Mouse (Mus musculus) limb, embryonic 14.5 days (tissue): ENCODE data around the gene Phlpp1. TPM values are rescaled to one million over a fixed set of nuclear protein-coding genes. Genes with fewer than 3 reads are reported as not detected.

Experiments used
- ATAC-seq: fragments of 200-750 bp; cut with Nextera tagmentation; 2 replicates; pipeline ENCODE4 v1.8.0; 2017; ENCODE audit warnings: low read depth, moderate number of reproducible peaks, moderate TSS enrichment; ENCODE audit not compliant: low FRiP score
- DNase-seq: peaks from one replicate; pipeline ENCODE4 v3.0.0-alpha.2; 2015; ENCODE audit warnings: low spot score
- H3K27ac ChIP-seq: fragments of 300-500 bp; sonication (generic); replicated peaks from 2 replicates; pipeline ENCODE4 v1.5.1; 2014; ENCODE audit warnings: low read depth, mild to moderate bottlenecking, low read length, moderate library complexity, mixed read lengths
- H3K27me3 ChIP-seq: fragments of 300-500 bp; sonication (generic); 2 replicates; pipeline ENCODE4 v1.6.1; 2014; ENCODE audit warnings: low read length, mixed read lengths; ENCODE audit not compliant: control insufficient read depth, insufficient read depth
- H3K36me3 ChIP-seq: fragments of 300-500 bp; sonication (generic); 2 replicates; pipeline ENCODE4 v1.6.1; 2014; ENCODE audit warnings: mild to moderate bottlenecking, low read length, moderate library complexity, mixed read lengths; ENCODE audit not compliant: control insufficient read depth, insufficient read depth
- H3K4me1 ChIP-seq: fragments of 300-500 bp; sonication (generic); 2 replicates; pipeline ENCODE4 v1.6.1; 2014; ENCODE audit warnings: antibody characterized with exemption, low read length, mixed read lengths; ENCODE audit not compliant: control insufficient read depth, insufficient read depth
- H3K4me2 ChIP-seq: fragments of 300-500 bp; sonication (generic); replicated peaks from 2 replicates; pipeline ENCODE4 v1.6.1; 2014; ENCODE audit warnings: low read depth, mild to moderate bottlenecking, low read length, moderate library complexity; ENCODE audit not compliant: severe bottlenecking
- H3K4me3 ChIP-seq: fragments of 300-500 bp; sonication (generic); replicated peaks from 2 replicates; pipeline ENCODE4 v1.5.1; 2014; ENCODE audit warnings: low read length
- H3K9ac ChIP-seq: fragments of 300-500 bp; sonication (generic); 2 replicates; pipeline ENCODE4 v1.6.1; 2014; ENCODE audit warnings: mild to moderate bottlenecking, low read depth, low read length, moderate library complexity; ENCODE audit not compliant: severe bottlenecking
- H3K9me3 ChIP-seq: fragments of 300-500 bp; sonication (generic); 2 replicates; pipeline ENCODE4 v1.6.1; 2016; ENCODE audit warnings: low read length; ENCODE audit not compliant: control insufficient read depth
- POLR2A ChIP-seq: fragments of 200-500 bp; IDR thresholded peaks from 2 replicates; pipeline ENCODE4 v1.8.0; 2012; ENCODE audit warnings: inconsistent platforms, mild to moderate bottlenecking, moderate library complexity, borderline replicate concordance; ENCODE audit not compliant: insufficient read depth, insufficient read length; ENCODE audit errors: extremely low read depth
- WGBS: fragments of 180-500 bp; shearing (Covaris S2); extraction: QIAGEN DNeasy Blood & Tissue Kit; methylation state at CpG from one replicate; pipeline ENCODE4 v1.1.7; 2014; 5-methylcytosine and 5-hydroxymethylcytosine counted together
- polyA plus RNA-seq, 2 experiments: library from polyadenylated mRNA; depleted of rRNA in 1 of 2; stranded (reverse) in 1 of 2; unstranded in 1 of 2; fragments of >200 nt; fragmentation: Nextera tagmentation in 1 of 2; extraction: Ambion mirVana in 1 of 2; gene quantifications; 2 replicates each; pipeline versions ENCODE4 v1.2.1 to v1.2.3; 2012 to 2014

Gene Phlpp1
- polyA plus RNA-seq, 2 experiments: 3.9 to 9.3 TPM

DNA sequence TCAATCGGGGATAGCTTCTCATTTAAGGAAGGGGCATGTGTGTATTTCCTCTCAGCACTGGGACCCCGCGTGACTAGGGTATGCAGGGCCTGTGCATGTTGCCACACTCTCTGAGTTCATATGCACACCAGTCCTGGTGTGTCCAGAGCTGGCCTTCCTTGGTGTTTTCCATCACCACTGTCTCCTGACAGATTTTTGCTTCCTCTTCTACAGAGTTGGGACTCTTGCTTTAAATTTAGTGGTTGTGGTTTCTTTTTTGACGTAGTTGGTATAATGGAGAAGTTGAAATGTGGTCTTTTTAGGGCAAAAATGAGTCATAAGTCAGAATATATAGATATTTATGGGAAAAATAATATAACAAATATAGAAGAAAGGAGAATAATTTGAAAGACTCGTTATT is 59.8 kb downstream of the Phlpp1 start:
- Histone ChIP-seq H3K4me3 (no peak overlapping the region), H3K36me3 (no peaks in the 10 kb centered on the region), H3K4me1 (no peaks in the 10 kb centered on the region), H3K27me3 (no peaks in the 10 kb centered on the region), H3K9ac (no peak overlapping the region), H3K9me3 (no peaks in the 10 kb centered on the region), H3K27ac (no peak overlapping the region), H3K4me2 (no peak overlapping the region)
- DNase-seq (no peak), ATAC-seq (no peak)
- WGBS: 86% methylated on average over 5 of the region's 5 CpGs
- no peak for TF ChIP-seq POLR2A

DNA sequence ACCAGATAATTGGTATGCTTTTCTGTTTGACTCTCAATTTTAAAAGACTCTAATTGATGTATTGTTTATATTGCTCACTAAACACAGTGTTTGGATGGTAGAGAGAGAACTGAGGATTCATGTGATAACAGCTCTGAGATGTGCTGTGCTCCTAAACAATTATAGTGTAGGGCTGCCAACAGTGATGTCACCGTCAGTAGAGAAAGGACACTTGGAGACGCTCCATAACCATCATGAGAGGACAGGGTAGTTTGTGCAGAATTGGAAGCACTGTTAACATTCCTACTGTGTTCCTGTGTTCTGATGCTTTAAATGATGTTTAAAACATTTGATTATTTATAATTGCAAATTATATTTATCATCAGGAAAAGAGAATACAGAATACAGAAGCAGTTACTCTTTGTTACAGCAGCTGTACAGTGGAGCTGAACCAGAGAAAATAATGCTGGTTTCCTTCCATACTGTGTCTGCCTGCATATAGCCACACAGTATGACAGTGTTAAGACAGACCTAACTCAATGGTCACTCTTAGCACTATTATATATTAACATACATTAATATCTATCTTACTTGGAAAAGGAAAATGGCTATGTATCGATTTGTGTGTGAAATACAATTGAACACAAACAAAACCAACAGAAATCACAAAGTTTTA is 60.4 kb downstream of the Phlpp1 start:
- no peak overlapping the region for H3K4me2 ChIP-seq
- DNase-seq: no peak
- H3K4me3 ChIP-seq: no peak overlapping the region
- H3K9ac ChIP-seq: no peak overlapping the region
- WGBS: 85% methylated on average over 3 of the region's 3 CpGs
- no peaks in the 10 kb centered on the region for H3K4me1 ChIP-seq
- H3K36me3 ChIP-seq: no peaks in the 10 kb centered on the region
- no peak overlapping the region for H3K27ac ChIP-seq
- ATAC-seq: no peak
- no peaks in the 10 kb centered on the region for H3K27me3 ChIP-seq
- TF ChIP-seq POLR2A: no peak
- no peaks in the 10 kb centered on the region for H3K9me3 ChIP-seq

DNA sequence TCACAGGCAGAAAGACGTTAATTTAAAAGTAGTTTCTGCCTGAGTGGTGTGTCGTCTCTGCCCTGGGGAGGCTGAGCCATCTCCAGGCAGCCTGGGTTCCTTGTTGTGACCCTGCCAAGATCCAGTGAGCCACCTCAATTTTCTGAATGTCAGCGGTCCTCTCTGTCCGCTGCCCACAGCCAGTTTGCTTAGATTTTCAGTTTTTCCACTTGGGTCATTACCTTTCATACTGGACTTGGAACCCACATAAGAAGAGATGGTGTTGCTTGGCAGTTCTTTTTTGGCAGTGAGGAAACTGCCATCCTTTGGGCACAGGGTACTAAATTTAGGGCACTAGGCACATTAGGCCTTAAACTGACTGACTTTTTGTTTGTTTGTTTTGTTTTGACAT is 60.9 kb downstream of the Phlpp1 start:
- WGBS: 85% methylated on average over 4 of the region's 4 CpGs
- H3K4me2 ChIP-seq: no peak overlapping the region
- no peak for TF ChIP-seq POLR2A
- ATAC-seq (no peak), DNase-seq (no peak)
- no peaks in the 10 kb centered on the region for H3K36me3 ChIP-seq
- no peak overlapping the region for H3K9ac ChIP-seq
- H3K4me3 ChIP-seq: no peak overlapping the region
- no peaks in the 10 kb centered on the region for H3K27me3 ChIP-seq
- no peaks in the 10 kb centered on the region for H3K9me3 ChIP-seq
- H3K4me1 ChIP-seq: no peaks in the 10 kb centered on the region
- no peak overlapping the region for H3K27ac ChIP-seq

DNA sequence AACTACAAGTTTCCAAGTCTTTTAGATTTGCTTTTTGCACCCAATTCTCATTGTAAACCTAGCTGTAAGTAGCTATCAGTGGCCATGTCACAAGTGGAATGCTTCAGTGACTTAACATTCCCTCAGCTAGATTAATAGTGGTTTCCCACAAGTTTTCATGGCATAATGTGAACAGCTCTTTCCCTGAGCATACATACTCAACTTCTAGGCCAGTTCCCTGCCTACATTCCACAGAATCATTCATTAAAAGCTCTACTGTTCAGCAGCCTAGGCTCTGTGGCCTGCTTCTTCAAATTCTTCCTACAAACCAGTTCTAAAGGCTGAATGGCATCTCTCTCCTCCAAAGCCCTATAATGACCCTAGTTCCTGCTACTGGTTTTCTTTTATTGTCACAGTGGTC is 65.4 kb downstream of the Phlpp1 start:
- Histone ChIP-seq H3K9ac (no peak overlapping the region), H3K4me3 (no peak overlapping the region), H3K4me2 (no peak overlapping the region), H3K9me3 (no peaks in the 10 kb centered on the region), H3K36me3 (no peaks in the 10 kb centered on the region), H3K27ac (no peak overlapping the region), H3K27me3 (no peaks in the 10 kb centered on the region), H3K4me1 (peaks cover 3% of the 10 kb centered on the region; the same call in 1 of the 2 replicates)
- ATAC-seq (no peak), DNase-seq (no peak)
- TF ChIP-seq POLR2A: no peak

DNA sequence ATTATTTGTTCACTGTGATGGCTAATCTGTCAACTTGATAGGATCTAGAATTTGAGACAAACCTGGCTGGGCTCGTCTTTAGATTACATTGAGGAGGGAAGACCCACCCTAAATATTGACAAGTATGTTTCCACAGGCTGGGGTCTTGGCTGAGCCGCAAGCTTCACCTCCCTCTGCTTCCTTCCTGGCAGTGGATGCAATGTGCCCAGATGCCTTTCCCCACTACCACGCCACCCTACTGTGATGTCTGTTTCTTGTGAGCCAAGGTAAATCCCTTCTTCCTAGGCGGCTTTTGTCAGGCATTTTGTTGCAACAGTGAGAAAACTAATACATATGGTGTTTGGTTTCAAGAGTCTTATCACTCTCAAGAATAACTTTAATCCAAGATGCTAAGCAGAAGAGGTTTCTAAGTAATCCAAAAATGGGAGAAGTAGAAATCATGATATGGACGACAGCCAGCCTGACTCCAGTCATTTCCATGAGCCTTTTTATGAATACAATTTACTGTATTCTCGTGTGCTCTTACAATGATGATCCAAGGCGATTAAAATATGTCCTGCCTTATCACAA is 68.6 kb downstream of the Phlpp1 start:
- Histone ChIP-seq H3K27ac (no peak overlapping the region), H3K9ac (no peak overlapping the region), H3K4me2 (no peak overlapping the region), H3K4me3 (no peak overlapping the region), H3K27me3 (no peaks in the 10 kb centered on the region), H3K9me3 (no peaks in the 10 kb centered on the region), H3K36me3 (no peaks in the 10 kb centered on the region), H3K4me1 (peaks cover 3% of the 10 kb centered on the region; the same call in 1 of the 2 replicates)
- 81% methylated on average over 7 of the region's 7 CpGs for WGBS
- ATAC-seq (no peak), DNase-seq (no peak)
- TF ChIP-seq POLR2A: no peak
